Mouse (Mus musculus): ENCODE measurements around the gene Per3.

Gene Per3

GRCm38 (mm10) chr4:151044037-151044943, at the start of gene Per3:
TSS of gene Per3 (minus strand) at chr4:151044665.
- ATAC-seq (ENCODE audit: low TSS enrichment), result peak; percentile 60

GRCm38 (mm10) chr4:151089270-151089669, 44.8 kb upstream of the Per3 start, which contains the start of gene Gm13090:
TSS of gene Gm13090 (plus strand) at chr4:151089570.
- ATAC-seq (ENCODE audit: low TSS enrichment), result peak; percentile 50

- ATAC-seq (ENCODE audit: low TSS enrichment), result peak; percentile 31
These were observed 44.4 kb upstream of the Per3 start for GRCm38 (mm10) chr4:151088819-151089218.

GRCm38 (mm10) chr4:151087358-151087757, 42.9 kb upstream of the Per3 start:
- no peak for ATAC-seq (ENCODE audit: low TSS enrichment)

- no peak for ATAC-seq (ENCODE audit: low TSS enrichment)
These were observed 38.6 kb upstream of the Per3 start for GRCm38 (mm10) chr4:151083027-151083426.

- no peak for ATAC-seq (ENCODE audit: low TSS enrichment)
These were observed 37.5 kb upstream of the Per3 start for GRCm38 (mm10) chr4:151081977-151082376.

- no peak for ATAC-seq (ENCODE audit: low TSS enrichment)
These were observed 36.9 kb upstream of the Per3 start for GRCm38 (mm10) chr4:151081355-151081754.

- ATAC-seq (ENCODE audit: low TSS enrichment), result no peak
These were observed 30.4 kb upstream of the Per3 start for GRCm38 (mm10) chr4:151074817-151075216.

GRCm38 (mm10) chr4:151073108-151073744, 28.8 kb upstream of the Per3 start:
- peak; percentile 66; the same call in 1 of the 2 replicates for ATAC-seq (ENCODE audit: low TSS enrichment)

- ATAC-seq (ENCODE audit: low TSS enrichment), result no peak
These were observed 26.5 kb upstream of the Per3 start for GRCm38 (mm10) chr4:151070962-151071361.

- ATAC-seq (ENCODE audit: low TSS enrichment), result no peak
These were observed 24.3 kb upstream of the Per3 start for GRCm38 (mm10) chr4:151068751-151069150.

- no peak for ATAC-seq (ENCODE audit: low TSS enrichment)
These were observed 15.1 kb upstream of the Per3 start for GRCm38 (mm10) chr4:151059566-151059965.

- ATAC-seq (ENCODE audit: low TSS enrichment), result no peak
These were observed 14.2 kb upstream of the Per3 start for GRCm38 (mm10) chr4:151058634-151059033.

GRCm38 (mm10) chr4:151057347-151058321, 13.2 kb upstream of the Per3 start, which contains the start of gene Vamp3:
TSS of gene Vamp3 (minus strand) at chr4:151057963.
- ATAC-seq (ENCODE audit: low TSS enrichment), result peak; percentile 94

- peak; percentile 55; the same call in 1 of the 2 replicates for ATAC-seq (ENCODE audit: low TSS enrichment)
These were observed 6.7 kb upstream of the Per3 start for GRCm38 (mm10) chr4:151051162-151051561.

- ATAC-seq (ENCODE audit: low TSS enrichment), result no peak
These were observed 2.1 kb upstream of the Per3 start for GRCm38 (mm10) chr4:151046524-151046923.

- ATAC-seq (ENCODE audit: low TSS enrichment), result peak; percentile 75
These were observed 592 bp upstream of the Per3 start for GRCm38 (mm10) chr4:151044944-151045570.

GRCm38 (mm10) chr4:151043281-151043680, 1.2 kb downstream of the Per3 start:
- ATAC-seq (ENCODE audit: low TSS enrichment), result no peak

- peak; percentile 53 for ATAC-seq (ENCODE audit: low TSS enrichment)
These were observed 3.0 kb downstream of the Per3 start for GRCm38 (mm10) chr4:151041506-151041905.

GRCm38 (mm10) chr4:151037800-151038199, 6.7 kb downstream of the Per3 start:
- ATAC-seq (ENCODE audit: low TSS enrichment), result no peak

- ATAC-seq (ENCODE audit: low TSS enrichment), result no peak
These were observed 7.9 kb downstream of the Per3 start for GRCm38 (mm10) chr4:151036521-151036920.
